Mouse (Mus musculus): ENCODE measurements at regions not wholly inside any gene's neighbourhood (a gene's known extent, or its start where the extent isn't known, plus 50 kb on each side); places are given as distances from the start of the nearest gene placed in this dataset.

- no peak for TF ChIP-seq EP300 (IDR thresholded peaks at IDR 0.05)
- peak; percentile 61 for TF ChIP-seq CTCF (IDR thresholded peaks at IDR 0.05)
These were observed 58.7 kb upstream of the Olig3 start for GRCm38 (mm10) chr10:19297669-19298068.

All from lung, postnatal 0 days (tissue).